Mouse (Mus musculus) forebrain, embryonic 10.5 days (tissue): ENCODE measurements at regions not wholly inside any gene's neighbourhood (a gene's known extent, or its start where the extent isn't known, plus 50 kb on each side); places are given as distances from the start of the nearest gene placed in this dataset.
"Not testable (repeated sequence)": the region's sequence is repeated elsewhere in the genome, so short reads cannot be mapped to it uniquely, and the experiment has no call there.

ENCODE experiments used
- DNase-seq: peaks from one replicate; pipeline ENCODE4 v3.0.0-alpha.2; 2017; ENCODE audit warnings: low spot score; ENCODE audit errors: extremely low spot score
- H3K27ac ChIP-seq: fragments of 300-500 bp; sonication (generic); 2 replicates; pipeline ENCODE4 v1.5.1; 2016; ENCODE audit warnings: mild to moderate bottlenecking
- H3K27me3 ChIP-seq: fragments of 300-500 bp; sonication (generic); 2 replicates; pipeline ENCODE4 v1.6.1; 2016; ENCODE audit warnings: mild to moderate bottlenecking; ENCODE audit not compliant: poor library complexity, severe bottlenecking
- H3K36me3 ChIP-seq: fragments of 300-500 bp; sonication (generic); replicated peaks from 2 replicates; pipeline ENCODE4 v1.6.1; 2016; ENCODE audit warnings: mild to moderate bottlenecking, moderate library complexity
- H3K4me1 ChIP-seq: fragments of 300-500 bp; sonication (generic); 2 replicates; pipeline ENCODE4 v1.6.1; 2016
- H3K4me3 ChIP-seq: fragments of 300-500 bp; sonication (generic); 2 replicates; pipeline ENCODE4 v1.5.1; 2016; ENCODE audit warnings: mild to moderate bottlenecking, moderate library complexity
- H3K9me3 ChIP-seq: fragments of 300-500 bp; sonication (generic); 2 replicates; pipeline ENCODE4 v1.6.1; 2016; ENCODE audit warnings: mild to moderate bottlenecking, moderate library complexity
- WGBS: fragments of 180-500 bp; shearing (Covaris S2); methylation state at CpG from one replicate; pipeline ENCODE4 v1.1.7; 2016; 5-methylcytosine and 5-hydroxymethylcytosine counted together

DNA sequence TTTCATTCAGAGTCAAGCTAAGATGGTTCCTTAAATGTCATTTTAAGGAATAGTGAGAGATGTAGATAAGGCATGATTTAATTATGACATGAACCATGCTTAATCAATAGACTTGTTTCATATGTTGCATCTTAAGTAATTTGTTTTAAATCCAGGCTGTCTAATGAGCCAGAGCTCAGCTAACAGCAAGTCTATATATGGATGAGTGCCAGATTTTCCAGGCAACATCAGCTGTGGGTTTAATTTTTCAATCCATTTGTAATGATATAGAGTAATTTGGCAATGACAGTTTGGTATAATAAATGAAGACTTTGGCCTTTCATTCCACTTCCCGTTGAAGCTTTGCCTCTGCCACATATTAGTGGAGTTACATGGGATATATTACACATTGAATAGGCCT, 677.3 kb upstream of the Sorcs1 start:
- 88% methylated on average over 1 of the region's 1 CpGs for WGBS
- no peak for DNase-seq
- no peaks in the 10 kb centered on the region for H3K36me3 ChIP-seq
- no peak overlapping the region for H3K27ac ChIP-seq
- H3K4me1 ChIP-seq: no peaks in the 10 kb centered on the region
- no peaks in the 10 kb centered on the region for H3K9me3 ChIP-seq
- H3K4me3 ChIP-seq: no peak overlapping the region
- H3K27me3 ChIP-seq: no peaks in the 10 kb centered on the region

DNA sequence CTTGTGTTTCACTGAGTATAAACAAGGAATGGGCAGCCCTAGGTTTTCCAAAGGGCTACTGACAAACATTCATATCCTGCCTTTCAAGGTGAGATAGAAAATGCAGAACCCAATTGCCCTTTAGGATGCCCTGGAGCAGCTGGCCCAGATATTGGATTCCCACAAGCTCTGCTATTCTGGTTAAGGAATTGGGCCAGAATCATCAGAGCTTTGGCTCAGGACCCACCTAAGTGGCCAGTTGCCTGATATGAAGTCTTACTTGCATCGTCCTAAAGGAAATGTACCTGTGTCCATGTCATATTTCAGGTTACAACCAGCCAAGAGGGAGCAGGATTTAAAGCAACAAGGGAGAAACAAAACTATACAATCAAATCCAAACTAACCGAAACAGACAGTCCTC, 662.0 kb upstream of the Sorcs1 start:
- Histone ChIP-seq H3K27ac (no peak overlapping the region), H3K4me1 (no peaks in the 10 kb centered on the region), H3K9me3 (no peaks in the 10 kb centered on the region), H3K36me3 (no peaks in the 10 kb centered on the region), H3K27me3 (no peaks in the 10 kb centered on the region), H3K4me3 (no peak overlapping the region)
- no peak for DNase-seq
- WGBS: 93% methylated on average over 2 of the region's 2 CpGs

DNA sequence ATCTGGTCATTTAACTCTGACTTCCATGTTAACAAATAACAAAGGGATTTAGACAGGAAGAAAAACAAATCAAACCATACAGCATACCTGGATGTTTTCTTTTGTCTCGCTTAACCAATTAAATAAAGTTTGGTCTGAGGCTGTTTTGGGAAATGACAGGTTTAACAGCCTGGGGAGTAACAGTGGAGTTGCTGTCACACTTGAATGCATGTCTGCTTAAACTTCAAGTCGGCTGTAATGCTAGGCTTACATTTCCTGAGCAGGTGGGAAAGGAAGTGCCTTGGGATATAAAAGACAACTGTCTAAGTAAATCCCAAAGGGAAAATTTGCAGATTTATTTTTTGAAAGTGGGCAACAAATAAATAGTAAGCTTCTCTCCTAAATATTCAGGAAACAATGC, 651.6 kb upstream of the Sorcs1 start:
- Histone ChIP-seq H3K36me3 (no peaks in the 10 kb centered on the region), H3K4me3 (no peak overlapping the region), H3K27me3 (no peaks in the 10 kb centered on the region), H3K27ac (no peak overlapping the region), H3K4me1 (no peaks in the 10 kb centered on the region), H3K9me3 (no peaks in the 10 kb centered on the region)
- 66% methylated on average over 2 of the region's 2 CpGs for WGBS
- no peak for DNase-seq

DNA sequence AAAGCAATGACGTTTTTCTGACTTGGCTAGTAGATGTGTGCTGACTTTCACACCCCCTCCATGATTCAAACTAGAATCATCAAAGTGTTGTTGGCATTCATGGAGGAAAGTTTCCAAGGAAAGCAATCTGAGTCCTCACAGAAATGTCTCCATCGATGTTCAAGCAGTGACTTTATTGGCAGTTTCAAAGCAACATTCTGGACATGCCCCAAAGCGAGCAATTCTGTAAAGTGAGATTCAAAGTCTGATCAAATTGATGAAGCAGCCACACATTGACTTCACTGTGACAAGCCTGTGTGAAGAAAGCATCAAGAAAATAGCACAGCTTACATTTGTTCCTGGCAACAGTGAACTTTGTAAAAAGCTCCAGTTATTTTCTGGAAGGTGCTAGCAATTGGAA, 625.3 kb upstream of the Sorcs1 start:
- DNase-seq: no peak
- Histone ChIP-seq H3K27me3 (no peaks in the 10 kb centered on the region), H3K4me1 (no peaks in the 10 kb centered on the region), H3K27ac (no peak overlapping the region), H3K9me3 (no peaks in the 10 kb centered on the region), H3K4me3 (no peak overlapping the region), H3K36me3 (no peaks in the 10 kb centered on the region)
- WGBS: 85% methylated on average over 3 of the region's 3 CpGs

DNA sequence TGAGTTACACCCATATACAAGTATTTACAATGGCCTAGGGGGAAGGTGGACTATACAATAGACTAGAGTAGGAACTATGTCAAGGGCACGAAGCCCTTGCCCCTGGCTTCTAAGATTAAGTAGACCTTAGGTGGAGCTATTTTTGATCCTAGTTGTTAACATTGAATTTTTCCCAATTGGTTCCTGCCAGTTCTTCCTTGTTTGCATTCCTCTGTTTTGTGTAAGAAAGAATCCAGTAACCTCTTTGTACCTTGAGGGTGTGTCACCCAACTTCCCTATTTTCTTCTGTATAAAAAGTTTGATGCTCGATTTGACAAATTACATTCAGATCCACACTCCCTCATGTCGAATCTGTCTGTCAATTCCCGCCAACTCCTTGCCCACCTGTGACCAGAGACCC, 618.2 kb upstream of the Sorcs1 start:
- H3K9me3 ChIP-seq: not testable (repeated sequence)

DNA sequence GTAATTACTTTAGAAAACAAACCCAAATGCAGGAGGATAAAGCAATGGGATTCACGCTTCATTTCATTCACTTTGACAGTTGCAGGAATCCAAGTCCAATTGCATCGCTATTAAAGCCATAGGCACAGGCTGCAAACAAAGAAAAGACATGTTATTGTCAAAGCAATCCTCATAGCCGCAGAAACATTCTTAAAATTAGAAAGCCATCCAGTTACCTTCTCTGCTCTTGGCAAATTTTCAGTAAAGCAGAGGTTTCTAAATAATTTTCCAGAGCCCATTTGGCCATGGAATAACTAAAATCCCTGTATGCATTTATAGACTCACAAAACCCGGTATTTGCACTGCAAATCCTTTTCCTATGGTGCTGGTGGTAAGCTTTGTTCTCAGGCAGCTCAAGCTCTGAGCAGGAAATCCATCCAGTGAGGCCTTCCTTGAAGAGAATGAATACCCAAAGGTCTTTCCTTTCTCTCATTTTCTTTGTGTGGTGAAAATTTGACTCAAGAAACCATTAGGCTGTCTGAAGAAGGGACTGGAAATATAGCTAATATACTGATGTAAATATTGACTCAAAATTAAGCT, 590.6 kb upstream of the Sorcs1 start:
- WGBS: 28% methylated on average over 4 of the region's 4 CpGs
- H3K27ac ChIP-seq: peak overlapping the region; percentile 60
- no peaks in the 10 kb centered on the region for H3K36me3 ChIP-seq
- no peak overlapping the region for H3K4me3 ChIP-seq
- no peak for DNase-seq
- no peaks in the 10 kb centered on the region for H3K9me3 ChIP-seq
- H3K4me1 ChIP-seq: peaks cover 30% of the 10 kb centered on the region
- no peaks in the 10 kb centered on the region for H3K27me3 ChIP-seq

More for the DNA sequence above, 618.2 kb upstream of the Sorcs1 start:
- not testable (repeated sequence) for H3K4me3 ChIP-seq, H3K27me3 ChIP-seq, H3K27ac ChIP-seq, DNase-seq, H3K4me1 ChIP-seq, H3K36me3 ChIP-seq
- 91% methylated on average over 4 of the region's 4 CpGs for WGBS

DNA sequence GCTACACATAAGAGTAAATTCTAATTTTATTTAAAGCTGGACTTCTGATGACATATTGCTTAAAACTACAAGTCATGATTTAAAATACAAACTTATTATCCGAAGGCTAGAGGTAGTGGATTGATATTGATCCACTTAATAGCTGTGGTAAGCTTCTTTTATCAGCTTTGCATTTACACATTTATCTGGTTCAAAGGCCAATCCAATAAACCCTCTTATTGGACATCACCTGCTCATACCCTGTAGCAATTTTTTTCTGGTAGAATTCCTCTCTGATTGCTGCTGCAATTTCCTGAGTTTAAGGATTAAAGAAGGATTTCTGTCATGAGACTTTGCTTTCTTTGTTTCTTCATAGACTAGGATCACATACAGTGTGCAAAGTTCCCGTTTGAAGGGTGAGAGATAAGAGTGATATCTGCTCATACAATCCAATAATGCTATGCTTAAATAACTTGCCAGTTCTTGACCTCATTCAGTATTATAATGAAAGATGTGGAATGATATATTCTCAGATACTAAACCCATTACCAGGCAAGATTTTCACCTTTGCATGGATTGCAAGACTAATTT, 561.9 kb upstream of the Sorcs1 start:
- no peak overlapping the region for H3K27ac ChIP-seq
- no peaks in the 10 kb centered on the region for H3K36me3 ChIP-seq
- H3K27me3 ChIP-seq: no peaks in the 10 kb centered on the region
- H3K9me3 ChIP-seq: no peaks in the 10 kb centered on the region
- no peak overlapping the region for H3K4me3 ChIP-seq
- DNase-seq: no peak
- no peaks in the 10 kb centered on the region for H3K4me1 ChIP-seq
- 73% methylated on average over 2 of the region's 2 CpGs for WGBS

DNA sequence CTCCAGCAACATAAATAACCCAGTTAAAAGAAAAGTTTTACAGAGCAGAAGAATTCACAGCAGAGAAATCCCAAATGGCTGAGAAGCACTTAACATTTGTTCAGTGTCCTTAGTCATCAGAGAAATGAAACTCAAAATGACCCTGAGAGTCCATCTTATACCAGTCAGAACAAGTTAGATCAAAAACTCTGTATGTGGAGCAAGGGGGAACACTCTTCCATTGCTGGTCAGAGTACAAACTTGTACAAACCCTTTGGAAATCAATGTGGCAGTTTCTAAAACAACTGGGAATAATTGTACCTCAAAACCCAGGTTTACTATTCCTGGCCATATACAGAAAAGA, 559.7 kb upstream of the Sorcs1 start:
- no peak for DNase-seq
- Histone ChIP-seq H3K36me3 (no peaks in the 10 kb centered on the region), H3K27me3 (no peaks in the 10 kb centered on the region), H3K27ac (no peak overlapping the region), H3K4me3 (no peak overlapping the region), H3K9me3 (no peaks in the 10 kb centered on the region), H3K4me1 (peaks cover 2% of the 10 kb centered on the region)

DNA sequence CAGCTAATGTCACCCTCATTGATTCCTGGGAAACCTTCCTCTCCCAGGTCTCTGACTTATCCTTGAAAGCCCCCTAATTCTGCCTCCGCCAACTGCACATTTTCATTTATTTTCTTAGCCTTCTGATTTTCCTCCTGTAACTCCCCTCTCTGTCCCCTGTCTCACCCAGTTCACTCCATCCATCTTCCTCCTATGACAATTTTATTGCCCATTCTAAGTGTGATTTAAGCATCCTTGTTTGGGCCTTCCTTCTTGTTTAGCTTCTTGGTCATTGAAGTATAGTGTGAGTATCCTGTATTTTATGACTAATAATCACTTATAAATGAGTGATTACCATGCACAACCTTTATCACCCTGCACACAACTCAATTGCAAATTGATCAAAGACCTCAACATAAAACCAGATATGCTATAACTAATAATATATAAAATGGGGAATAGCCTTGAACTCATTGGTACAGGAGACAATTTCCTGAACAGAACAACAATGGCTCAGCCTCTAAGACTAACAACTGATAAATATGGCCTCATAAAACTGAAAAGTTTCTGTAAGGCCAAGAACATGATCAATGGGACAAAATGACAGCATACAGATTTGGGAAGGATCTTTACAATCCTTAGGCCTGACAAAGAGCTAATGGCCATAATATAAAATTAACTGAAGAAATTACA, 559.2 kb upstream of the Sorcs1 start:
- H3K4me1 ChIP-seq: peaks cover 7% of the 10 kb centered on the region
- H3K36me3 ChIP-seq: no peaks in the 10 kb centered on the region
- no peak for DNase-seq
- WGBS: 89% methylated on average over 1 of the region's 1 CpGs
- no peaks in the 10 kb centered on the region for H3K27me3 ChIP-seq
- H3K4me3 ChIP-seq: no peak overlapping the region
- no peaks in the 10 kb centered on the region for H3K9me3 ChIP-seq
- no peak overlapping the region for H3K27ac ChIP-seq

DNA sequence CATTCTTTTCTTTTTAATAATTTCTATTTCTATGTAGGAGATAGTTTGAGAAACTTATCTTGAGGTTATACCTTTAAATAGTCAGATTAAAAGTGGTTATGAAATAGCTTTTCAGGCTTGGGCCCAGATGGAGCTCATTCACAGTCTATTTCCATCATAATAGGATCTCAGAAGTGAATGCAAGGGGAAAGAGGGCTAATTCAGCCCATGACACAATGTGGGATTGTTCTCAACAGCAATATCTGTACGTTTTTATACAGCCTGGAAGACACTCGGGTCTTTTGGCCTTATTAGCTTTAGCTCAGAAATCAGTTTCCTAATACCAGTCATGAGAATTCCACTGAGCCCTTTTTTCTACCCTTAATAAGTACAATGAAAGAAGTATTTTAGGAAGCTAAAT, 554.1 kb upstream of the Sorcs1 start:
- Histone ChIP-seq H3K9me3 (no peaks in the 10 kb centered on the region), H3K4me1 (peaks cover 15% of the 10 kb centered on the region), H3K27me3 (no peaks in the 10 kb centered on the region), H3K36me3 (no peaks in the 10 kb centered on the region), H3K27ac (peak overlapping the region; percentile 70), H3K4me3 (no peak overlapping the region)
- DNase-seq: no peak
- WGBS: 30% methylated on average over 2 of the region's 2 CpGs

DNA sequence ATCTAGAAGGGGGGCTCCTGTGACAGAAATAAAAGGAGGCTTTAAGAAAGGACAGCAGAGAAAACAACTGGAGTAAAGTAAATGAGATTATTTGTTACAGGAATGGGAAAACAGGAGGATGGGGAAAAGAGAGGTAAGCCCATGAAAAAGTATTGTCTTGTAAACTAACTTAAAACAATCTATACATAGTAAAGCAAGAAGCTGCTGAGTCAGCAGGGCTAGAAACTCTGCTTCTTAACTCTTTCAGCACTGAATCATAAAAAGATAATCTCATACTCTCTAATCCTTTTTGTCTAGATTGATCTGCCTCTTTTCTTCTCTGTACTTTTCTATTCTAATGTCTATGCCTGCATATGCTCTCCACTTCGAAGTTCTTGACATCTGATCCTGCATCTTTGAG, 548.5 kb upstream of the Sorcs1 start:
- Histone ChIP-seq H3K27ac (no peak overlapping the region), H3K4me1 (peaks cover 4% of the 10 kb centered on the region), H3K9me3 (no peaks in the 10 kb centered on the region), H3K4me3 (no peak overlapping the region), H3K27me3 (no peaks in the 10 kb centered on the region), H3K36me3 (no peaks in the 10 kb centered on the region)
- DNase-seq: no peak
- 42% methylated on average over 1 of the region's 1 CpGs for WGBS

DNA sequence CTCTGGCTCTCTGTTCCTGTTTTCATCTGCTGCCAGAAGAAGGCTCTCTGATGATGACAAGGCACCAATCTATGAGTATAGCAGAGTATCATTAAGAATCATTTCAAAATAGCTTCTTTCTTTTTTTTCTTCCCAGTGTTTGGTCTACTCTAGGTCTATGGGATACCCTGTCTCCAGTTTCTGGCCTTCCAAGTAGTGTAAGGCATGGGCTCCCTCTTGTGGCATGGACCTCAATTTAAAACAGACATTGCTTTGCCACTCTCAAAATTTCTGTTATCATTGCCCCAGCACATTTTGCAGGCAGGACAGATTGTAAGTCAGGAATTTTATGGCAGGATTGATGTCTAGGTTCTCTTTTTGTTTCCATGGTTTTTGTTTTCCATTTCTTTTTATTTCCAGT, 522.9 kb upstream of the Sorcs1 start:
- Histone ChIP-seq H3K27ac (no peak overlapping the region), H3K9me3 (no peaks in the 10 kb centered on the region), H3K4me3 (no peak overlapping the region), H3K36me3 (no peaks in the 10 kb centered on the region), H3K4me1 (no peaks in the 10 kb centered on the region), H3K27me3 (no peaks in the 10 kb centered on the region)
- peak; percentile 18 for DNase-seq
